Mouse (Mus musculus) C2C12 (cell line): Measurements from ENCODE around the gene Angpt4.

Experiments
- CTCF ChIP-seq: IDR thresholded peaks from one replicate; pipeline ENCODE4 v1.5.1; 2011; ENCODE audit not compliant: control insufficient read depth, insufficient read depth, insufficient read length
- MAX ChIP-seq: IDR thresholded peaks from one replicate; pipeline ENCODE4 v1.6.1; 2011; ENCODE audit warnings: mild to moderate bottlenecking, control low read depth
- MYOD1 ChIP-seq: IDR thresholded peaks from one replicate; pipeline ENCODE4 v1.6.1; 2011; ENCODE audit warnings: low read depth; ENCODE audit not compliant: control insufficient read depth, insufficient read length

DNA sequence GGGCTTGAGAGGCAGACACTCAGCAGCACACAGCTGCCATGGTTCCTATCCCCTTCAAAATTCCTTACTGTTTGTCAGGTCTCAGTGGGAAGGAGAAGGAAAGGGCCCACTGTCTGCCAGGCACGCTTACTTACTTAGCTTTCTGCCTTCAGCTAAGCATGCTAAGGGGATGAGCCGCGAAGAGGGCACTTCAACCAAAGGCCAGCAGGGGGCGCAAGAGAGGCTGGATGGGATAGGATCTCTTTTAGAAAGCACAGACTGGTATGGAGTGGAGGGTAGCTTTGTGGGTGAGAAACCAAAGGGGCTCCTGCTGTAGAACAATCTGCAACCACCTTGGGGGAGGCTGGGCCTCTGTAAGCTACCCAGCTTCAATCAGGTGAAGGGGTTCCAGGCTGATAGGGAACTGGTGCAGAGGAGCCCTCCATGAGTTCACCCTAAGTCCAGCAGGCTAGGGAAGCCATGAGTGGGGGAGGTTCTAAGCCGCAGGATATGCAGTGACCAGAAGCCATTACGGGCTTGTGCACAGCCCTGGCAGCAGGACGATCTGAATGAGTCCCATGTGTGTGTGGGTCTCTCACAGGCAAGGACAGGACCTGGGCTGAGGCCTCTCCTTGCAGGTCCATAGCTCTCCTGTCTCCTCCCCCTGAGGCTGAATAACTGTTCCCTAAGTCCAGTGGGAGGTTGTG, 19.5 kb downstream of the Angpt4 start:
- peak; percentile 79 for TF ChIP-seq CTCF
- no peak for TF ChIP-seq MAX
- no peak for TF ChIP-seq MYOD1
